Mouse (Mus musculus): ENCODE results near the gene Senp6. TPM values are rescaled to one million over a fixed set of nuclear protein-coding genes. Genes with fewer than 3 reads are reported as not detected.

Senp6 gene
- 100 to 1,000 TPM in 1 of 2 experiments, 10 to 100 TPM in 1; 72.2 to 102 TPM for total RNA-seq (2023)

GRCm38 (mm10) chr9:80066367-80067220, at the start of gene Senp6:
TSS of gene Senp6 (plus strand) at chr9:80066903.

GRCm38 (mm10) chr9:80164611-80165474, 98.1 kb downstream of the Senp6 start, which contains the start of gene Myo6:
TSS of gene Myo6 (plus strand) at chr9:80165031.

Other genes with a start within 250 kb of the Senp6 start
- under 1 TPM in 1 of 2 experiments, not detected in 1; 0.15 TPM for gene Filip1, start 54.1 kb upstream of the Senp6 start, total RNA-seq (2023)
- 1 to 10 TPM; 2.0 to 2.1 TPM for gene Myo6, start 98.1 kb downstream of the Senp6 start, total RNA-seq (2023)

Data from neutrophil, adult 83 days (primary cell).